Mouse (Mus musculus) small intestine, adult 2 months (tissue): ENCODE measurements at regions not wholly inside any gene's neighbourhood (a gene's known extent, or its start where the extent isn't known, plus 50 kb on each side); places are given as distances from the start of the nearest gene placed in this dataset.

Source experiments
- H3K27ac ChIP-seq: fragments of 200-500 bp; 2 replicates; pipeline ENCODE4 v1.5.1; 2012; ENCODE audit warnings: low read depth, low read length, control low read depth, inconsistent platforms; ENCODE audit not compliant: insufficient read depth
- H3K27me3 ChIP-seq: fragments of 200-500 bp; 2 replicates; pipeline ENCODE4 v1.6.1; 2012; ENCODE audit warnings: mild to moderate bottlenecking, moderate library complexity, low read length, inconsistent platforms; ENCODE audit not compliant: control insufficient read depth, insufficient read depth
- H3K36me3 ChIP-seq: fragments of 200-500 bp; 2 replicates; pipeline ENCODE4 v1.6.1; 2012; ENCODE audit warnings: mild to moderate bottlenecking, low read length, control low read depth, inconsistent platforms; ENCODE audit not compliant: control insufficient read depth, insufficient read depth
- H3K4me1 ChIP-seq: fragments of 200-500 bp; 2 replicates; pipeline ENCODE4 v1.6.1; 2012; ENCODE audit warnings: low read length, inconsistent platforms, mixed read lengths; ENCODE audit not compliant: control insufficient read depth, insufficient read depth, insufficient read length
- H3K4me3 ChIP-seq: fragments of 200-500 bp; 2 replicates; pipeline ENCODE4 v1.5.1; 2012; ENCODE audit warnings: low read depth, mild to moderate bottlenecking, control low read depth, inconsistent platforms, low read length, moderate library complexity
- CTCF ChIP-seq: fragments of 200-500 bp; IDR thresholded peaks from 2 replicates; pipeline ENCODE4 v1.5.1; 2012; ENCODE audit warnings: low read depth, mild to moderate bottlenecking, control low read depth, inconsistent platforms, low read length, moderate library complexity, mixed read lengths; ENCODE audit not compliant: insufficient replicate concordance, insufficient read length; ENCODE audit errors: extremely low read depth
- POLR2A ChIP-seq: fragments of 200-500 bp; IDR thresholded peaks from 2 replicates; pipeline ENCODE4 v1.6.1; 2012; ENCODE audit warnings: low read depth, mild to moderate bottlenecking, control low read depth, inconsistent platforms, low read length, moderate library complexity
- WGBS: fragments of 180-500 bp; shearing (Covaris S2); methylation state at CpG from one replicate; pipeline ENCODE4 v1.1.7; 2018; 5-methylcytosine and 5-hydroxymethylcytosine counted together

DNA sequence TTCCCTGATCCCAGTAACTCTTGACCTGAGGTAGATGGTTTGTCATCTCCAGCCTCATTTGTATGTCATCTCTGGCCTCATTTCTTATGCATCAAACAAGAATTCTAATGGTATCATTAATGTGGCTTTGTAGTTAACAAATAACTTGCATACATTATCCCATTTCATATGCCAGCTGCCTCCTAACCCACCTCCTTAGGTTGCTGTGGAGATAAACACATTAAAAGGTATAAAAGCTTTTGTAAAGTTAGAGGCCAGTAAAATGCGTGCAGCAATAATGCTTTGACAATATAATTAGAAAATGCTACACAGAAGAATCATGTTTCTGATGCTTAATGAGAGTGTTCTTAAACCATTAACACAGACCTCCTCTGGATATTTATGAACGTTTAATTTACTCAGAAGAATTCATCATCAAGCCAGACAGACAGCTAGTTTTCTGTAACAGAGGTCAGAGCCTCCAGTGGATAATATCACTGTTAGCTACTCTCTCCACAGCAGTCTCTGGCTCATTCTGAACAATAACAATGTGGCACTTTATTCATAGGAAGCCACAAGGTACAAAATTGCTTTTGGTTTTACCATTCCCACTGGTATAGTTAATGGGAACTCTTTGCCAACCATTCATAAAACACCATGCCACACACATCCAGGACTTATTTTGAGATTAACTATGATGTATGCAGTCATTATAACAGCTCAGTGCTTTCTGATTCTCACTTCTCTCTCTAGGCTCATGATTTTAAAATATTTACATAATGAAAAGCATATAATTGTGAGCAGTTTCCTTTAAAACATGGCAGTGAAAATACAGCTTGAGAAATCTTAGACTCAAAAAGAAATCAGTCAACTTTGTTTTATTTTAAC, 264.2 kb upstream of the Gm11114 start:
- no peaks in the 10 kb centered on the region for H3K27me3 ChIP-seq
- no peaks in the 10 kb centered on the region for H3K4me1 ChIP-seq
- 68% methylated on average over 2 of the region's 2 CpGs for WGBS
- H3K36me3 ChIP-seq: no peaks in the 10 kb centered on the region
- no peak overlapping the region for H3K27ac ChIP-seq
- no peak for TF ChIP-seq POLR2A
- no peak for TF ChIP-seq CTCF
- H3K4me3 ChIP-seq: no peak overlapping the region

DNA sequence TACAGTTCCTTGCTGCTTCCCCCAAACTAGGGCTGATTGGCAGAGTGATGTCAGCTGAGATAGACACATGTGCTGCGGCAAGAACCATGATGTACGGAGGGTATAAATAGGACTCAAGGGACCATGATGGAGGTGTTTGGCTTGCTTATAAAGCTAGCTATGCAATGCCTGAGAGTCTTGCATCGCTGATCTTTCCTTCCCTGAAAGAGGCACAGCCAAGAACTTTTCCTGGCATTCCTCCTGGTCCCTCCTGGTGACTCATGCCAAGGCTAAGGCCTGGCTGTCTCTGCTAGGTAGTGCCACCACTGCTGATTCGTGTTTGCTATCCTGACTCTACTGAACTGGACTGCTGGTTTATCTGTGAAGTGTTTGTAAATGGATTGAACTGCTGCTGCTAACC, 260.0 kb upstream of the Gm11114 start:
- Histone ChIP-seq H3K27ac (no peak overlapping the region), H3K4me3 (no peak overlapping the region), H3K36me3 (no peaks in the 10 kb centered on the region), H3K4me1 (no peaks in the 10 kb centered on the region), H3K27me3 (no peaks in the 10 kb centered on the region)
- TF ChIP-seq POLR2A (no peak), CTCF (no peak)
- 72% methylated on average over 4 of the region's 4 CpGs for WGBS

DNA sequence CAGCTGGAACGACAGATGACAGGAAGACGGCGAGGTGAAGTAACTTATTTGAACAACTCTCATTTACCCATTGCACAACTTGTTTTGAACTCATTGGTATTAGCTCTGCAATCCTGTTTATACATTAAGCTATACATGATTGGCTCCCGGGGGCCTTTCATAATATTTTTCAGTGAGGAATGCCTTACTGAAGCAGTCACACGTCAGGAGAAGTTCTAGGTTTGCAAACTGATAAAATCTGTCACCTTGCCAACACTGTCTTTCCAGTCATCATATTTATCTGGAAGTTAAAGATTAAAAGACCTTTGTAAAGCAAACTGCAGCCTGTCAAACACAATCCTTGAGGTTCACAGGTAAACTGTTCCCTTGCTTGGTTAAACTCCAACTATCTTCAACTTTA, 232.6 kb upstream of the Gm11114 start:
- no peaks in the 10 kb centered on the region for H3K4me1 ChIP-seq
- no peaks in the 10 kb centered on the region for H3K36me3 ChIP-seq
- H3K27ac ChIP-seq: no peak overlapping the region
- WGBS: 23% methylated on average over 5 of the region's 5 CpGs
- no peak for TF ChIP-seq CTCF
- TF ChIP-seq POLR2A: no peak
- H3K4me3 ChIP-seq: no peak overlapping the region
- no peaks in the 10 kb centered on the region for H3K27me3 ChIP-seq

DNA sequence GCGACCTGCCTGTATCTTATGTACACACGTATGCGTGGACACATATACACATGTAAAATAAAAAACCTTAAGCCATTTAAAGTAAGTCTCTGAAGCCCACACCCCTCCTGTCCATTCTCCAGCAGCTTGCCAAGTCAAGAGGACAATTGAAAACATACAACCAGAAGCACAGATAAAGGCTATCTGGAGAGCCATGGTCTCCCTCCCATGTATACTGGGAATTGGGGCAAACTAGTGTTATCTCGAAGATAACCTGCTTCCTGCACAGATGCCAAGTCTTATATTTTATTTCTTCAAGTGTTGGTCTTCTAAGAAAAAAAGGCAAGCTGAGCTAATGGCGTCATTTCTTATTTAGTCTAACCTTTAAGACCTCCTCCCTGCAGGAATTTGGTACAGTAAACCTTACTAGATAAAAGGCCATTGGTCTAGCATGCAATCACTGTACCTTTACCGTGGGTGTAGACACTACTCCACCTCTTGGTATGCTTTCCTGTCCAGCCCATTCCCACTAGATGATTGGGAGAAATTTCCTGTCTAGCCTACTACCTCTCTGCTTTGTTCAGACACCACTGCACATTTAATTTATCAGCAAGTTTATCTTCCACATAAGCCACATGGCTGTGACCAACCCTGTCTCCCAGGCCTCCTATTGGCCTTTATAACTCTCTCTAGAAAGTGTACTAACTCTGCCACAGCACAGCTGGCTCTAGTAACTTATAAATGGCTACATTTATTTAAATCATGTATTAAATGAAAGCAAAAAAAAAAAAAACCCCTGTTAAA, 223.8 kb upstream of the Gm11114 start:
- 68% methylated on average over 6 of the region's 6 CpGs for WGBS
- Histone ChIP-seq H3K4me1 (no peaks in the 10 kb centered on the region), H3K27ac (no peak overlapping the region), H3K27me3 (no peaks in the 10 kb centered on the region), H3K4me3 (no peak overlapping the region), H3K36me3 (no peaks in the 10 kb centered on the region)
- TF ChIP-seq CTCF (no peak), POLR2A (no peak)

DNA sequence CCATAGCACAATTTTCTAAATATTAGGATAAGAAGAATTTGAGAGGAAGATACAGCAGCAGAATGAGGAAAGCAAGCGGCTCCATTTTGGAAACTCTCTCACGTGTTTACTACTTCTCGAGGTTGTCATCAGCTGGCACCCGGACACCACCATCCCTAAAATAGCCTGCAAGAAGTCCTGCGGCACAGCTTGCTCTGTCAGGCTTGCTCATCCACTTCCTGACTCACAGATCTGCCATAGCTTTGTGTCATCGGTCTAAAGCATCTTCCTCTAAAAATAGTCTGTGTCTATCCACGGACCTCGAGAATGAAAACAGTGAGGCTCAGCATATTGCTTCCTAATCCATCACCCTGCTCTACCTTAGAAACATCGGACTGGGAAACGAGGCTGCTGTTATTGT, 222.3 kb upstream of the Gm11114 start:
- WGBS: 73% methylated on average over 10 of the region's 10 CpGs
- Histone ChIP-seq H3K4me3 (no peak overlapping the region), H3K27ac (no peak overlapping the region), H3K4me1 (no peaks in the 10 kb centered on the region), H3K36me3 (no peaks in the 10 kb centered on the region), H3K27me3 (no peaks in the 10 kb centered on the region)
- TF ChIP-seq POLR2A: no peak
- no peak for TF ChIP-seq CTCF

DNA sequence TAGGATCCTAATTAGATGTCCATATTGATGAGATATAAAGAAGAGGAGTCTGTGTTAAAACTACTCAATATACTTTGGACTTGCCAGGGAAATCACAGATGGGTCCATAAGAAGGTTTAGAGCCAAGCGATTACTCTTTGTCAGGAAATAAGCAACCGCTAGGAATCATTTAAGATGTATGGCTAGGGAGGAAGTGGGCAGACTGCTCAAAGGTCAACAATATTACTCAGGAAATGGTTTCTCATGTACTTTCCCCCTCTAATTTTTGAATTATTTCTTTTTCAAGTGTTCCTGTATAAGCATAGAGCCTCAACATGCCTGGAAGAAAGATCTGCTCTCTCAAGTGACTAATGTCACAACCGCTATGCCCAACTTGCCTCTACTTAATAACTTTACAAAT, 217.3 kb upstream of the Gm11114 start:
- no peak overlapping the region for H3K4me3 ChIP-seq
- 78% methylated on average over 3 of the region's 3 CpGs for WGBS

DNA sequence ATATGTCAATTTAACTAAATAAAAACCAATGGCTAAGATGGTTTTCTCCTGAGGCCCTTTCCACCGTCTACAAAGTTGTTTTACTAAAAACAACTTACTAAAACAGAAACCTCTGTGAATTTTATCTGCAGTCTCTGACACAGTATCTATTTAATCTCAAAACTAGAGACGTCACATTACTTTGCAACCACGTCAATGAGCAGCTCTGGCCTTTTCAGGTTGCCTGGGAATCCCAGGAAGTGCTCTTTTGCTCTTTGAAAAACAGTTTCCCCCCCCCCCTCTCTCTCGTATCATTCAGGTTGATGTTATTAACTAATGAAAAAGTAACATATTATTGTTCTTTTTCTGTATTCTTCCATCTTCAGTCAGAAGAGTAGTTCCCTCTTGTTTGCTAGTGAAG, 216.1 kb upstream of the Gm11114 start:
- TF ChIP-seq POLR2A: no peak
- no peak for TF ChIP-seq CTCF
- H3K4me1 ChIP-seq: no peaks in the 10 kb centered on the region
- H3K27me3 ChIP-seq: no peaks in the 10 kb centered on the region
- no peak overlapping the region for H3K4me3 ChIP-seq
- no peak overlapping the region for H3K27ac ChIP-seq
- WGBS: 68% methylated on average over 4 of the region's 4 CpGs
- no peaks in the 10 kb centered on the region for H3K36me3 ChIP-seq

More for the DNA sequence above, 217.3 kb upstream of the Gm11114 start:
- no peak overlapping the region for H3K27ac ChIP-seq
- TF ChIP-seq CTCF: no peak
- no peak for TF ChIP-seq POLR2A
- H3K27me3 ChIP-seq: no peaks in the 10 kb centered on the region
- no peaks in the 10 kb centered on the region for H3K4me1 ChIP-seq
- no peaks in the 10 kb centered on the region for H3K36me3 ChIP-seq
